Mouse (Mus musculus) myocyte (in vitro differentiated cells): ENCODE data around the gene Dock4. TPM values are rescaled to one million over a fixed set of nuclear protein-coding genes. Genes with fewer than 3 reads are reported as not detected.
A peak's percentile ranks its signal among the peaks of the same experiment; 100 is the strongest.

Experiments used
- H3K27me3 ChIP-seq: one replicate; pipeline ENCODE4 v1.6.1; 2011; ENCODE audit not compliant: control insufficient read depth, insufficient read depth, insufficient read length
- H3K36me3 ChIP-seq: one replicate; pipeline ENCODE4 v1.6.1; 2011; ENCODE audit not compliant: control insufficient read depth, insufficient read depth
- H3K4me2 ChIP-seq: one replicate; pipeline ENCODE4 v1.6.1; 2011; ENCODE audit warnings: low read depth, control low read depth
- H3K4me3 ChIP-seq: one replicate; pipeline ENCODE4 v1.5.1; 2011; ENCODE audit warnings: mild to moderate bottlenecking, control low read depth, moderate library complexity
- H3K79me2 ChIP-seq: one replicate; pipeline ENCODE4 v1.6.1; 2011; ENCODE audit not compliant: control insufficient read depth, insufficient read depth
- H3ac ChIP-seq: one replicate; pipeline ENCODE4 v1.6.1; 2011; ENCODE audit not compliant: control insufficient read depth, insufficient read length
- CEBPB ChIP-seq: IDR thresholded peaks from 2 replicates; pipeline ENCODE4 v1.6.1; 2011; ENCODE audit warnings: mild to moderate bottlenecking, moderate library complexity; ENCODE audit not compliant: poor library complexity, insufficient read depth, severe bottlenecking
- E2F4 ChIP-seq: IDR thresholded peaks from one replicate; pipeline ENCODE4 v1.6.1; 2011; ENCODE audit warnings: mild to moderate bottlenecking, control low read depth, moderate library complexity; ENCODE audit not compliant: insufficient read depth
- MAX ChIP-seq: IDR thresholded peaks from one replicate; pipeline ENCODE4 v1.6.1; 2011; ENCODE audit warnings: low read depth, mild to moderate bottlenecking, control low read depth
- MYOD1 ChIP-seq, 3 experiments: IDR thresholded peaks; one replicate each; pipeline ENCODE4 v1.6.1; 2011; ENCODE audit warnings: control low read depth in 2 of 3, low read depth in 2 of 3, mild to moderate bottlenecking in 2 of 3, moderate library complexity in 1 of 3; ENCODE audit not compliant: insufficient read length in 2 of 3, control insufficient read depth in 1 of 3
- MYOG ChIP-seq, 3 experiments: IDR thresholded peaks; one replicate each; pipeline ENCODE4 v1.6.1; 2011; ENCODE audit warnings: control low read depth in 2 of 3, low read depth in 2 of 3, mild to moderate bottlenecking in 2 of 3; ENCODE audit not compliant: insufficient read length in 2 of 3, control insufficient read depth in 1 of 3, insufficient read depth in 1 of 3
- POLR2A ChIP-seq: IDR thresholded peaks from one replicate; pipeline ENCODE4 v1.6.1; 2011; ENCODE audit warnings: low read depth, mild to moderate bottlenecking, control low read depth, moderate library complexity; ENCODE audit not compliant: insufficient read length
- POLR2AphosphoS2 ChIP-seq: IDR thresholded peaks from one replicate; pipeline ENCODE4 v1.6.1; 2011; ENCODE audit warnings: low read depth, control low read depth; ENCODE audit not compliant: insufficient read length
- REST ChIP-seq: IDR thresholded peaks from one replicate; pipeline ENCODE4 v1.6.1; 2011; ENCODE audit warnings: mild to moderate bottlenecking, control low read depth, moderate library complexity; ENCODE audit not compliant: insufficient read depth, insufficient read length
- SRF ChIP-seq: IDR thresholded peaks from one replicate; pipeline ENCODE4 v1.6.1; 2011; ENCODE audit warnings: low read depth; ENCODE audit not compliant: control insufficient read depth, insufficient read length
- TCF12 ChIP-seq: IDR thresholded peaks from one replicate; pipeline ENCODE4 v1.6.1; 2011; ENCODE audit warnings: mild to moderate bottlenecking, control low read depth; ENCODE audit not compliant: poor library complexity, insufficient read depth, severe bottlenecking
- TCF3 ChIP-seq: IDR thresholded peaks from one replicate; pipeline ENCODE4 v1.6.1; 2011; ENCODE audit warnings: low read depth, control low read depth; ENCODE audit not compliant: insufficient read length
- USF1 ChIP-seq: IDR thresholded peaks from one replicate; pipeline ENCODE4 v1.6.1; 2011; ENCODE audit warnings: low read depth, mild to moderate bottlenecking, control low read depth, moderate library complexity
- polyA plus RNA-seq: library from polyadenylated mRNA; unstranded; fragments of >200 nt; fragmentation: generic; extraction: Trizol; gene quantifications from one replicate; pipeline ENCODE4 v1.2.1, GENCODE M21; 2012; ENCODE audit warnings: missing spikeins

The Dock4 gene
- polyA plus RNA-seq, 1 experiment, result 0.73 TPM

DNA sequence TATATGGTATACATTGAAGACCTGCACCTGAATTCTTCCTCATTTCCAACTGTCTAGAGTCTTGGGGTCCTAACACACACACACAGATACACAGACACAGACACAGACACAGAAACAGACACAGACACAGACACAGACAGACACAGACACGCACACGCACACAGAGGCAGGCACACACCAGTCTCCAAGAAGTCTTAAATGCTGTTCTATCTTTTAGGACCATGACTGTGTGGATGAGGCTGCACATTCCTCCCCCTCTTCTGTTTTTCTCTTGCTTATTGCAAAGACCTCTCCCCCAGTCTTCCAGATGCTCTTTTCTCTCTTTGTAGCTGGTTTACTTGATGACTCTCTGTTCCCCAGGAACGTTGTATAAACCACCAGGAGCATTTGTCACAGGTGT, 443.8 kb downstream of the Dock4 start:
- Histone ChIP-seq H3K36me3 (no peaks in the 10 kb centered on the region), H3ac (no peak overlapping the region), H3K4me2 (no peak overlapping the region), H3K79me2 (no peaks in the 10 kb centered on the region), H3K27me3 (no peaks in the 10 kb centered on the region), H3K4me3 (no peak overlapping the region)
- TF ChIP-seq POLR2AphosphoS2 (no peak), TCF3 (no peak), MYOD1 (IDR thresholded peaks at IDR 0.05; ENCODE audit: control insufficient read depth in 1 of 3, insufficient read length in 2 of 3, low read depth in 2 of 3) (no peak), CEBPB (no peak)

DNA sequence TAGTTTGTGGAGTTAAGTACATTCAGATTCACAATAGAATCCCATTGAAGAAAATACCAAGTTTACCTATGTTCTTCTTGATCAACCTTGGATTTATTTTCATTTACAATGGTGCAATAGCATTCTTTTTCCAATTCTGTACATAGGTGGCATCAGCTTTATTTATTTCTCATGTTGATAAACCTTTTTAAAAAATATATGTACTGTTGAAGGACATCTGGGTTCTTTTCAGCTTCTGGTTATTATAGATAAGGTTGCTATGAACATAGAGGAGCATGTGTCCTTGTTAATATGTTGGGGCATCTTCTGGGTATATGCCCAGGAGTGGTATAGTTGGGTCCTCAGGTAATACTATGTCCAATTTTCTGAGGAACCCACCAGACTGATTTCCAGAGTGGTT, 445.4 kb downstream of the Dock4 start:
- Histone ChIP-seq H3ac (no peak overlapping the region), H3K4me2 (no peak overlapping the region), H3K79me2 (no peaks in the 10 kb centered on the region), H3K27me3 (no peaks in the 10 kb centered on the region), H3K36me3 (no peaks in the 10 kb centered on the region), H3K4me3 (no peak overlapping the region)
- TF ChIP-seq E2F4 (no peak), REST (no peak)

DNA sequence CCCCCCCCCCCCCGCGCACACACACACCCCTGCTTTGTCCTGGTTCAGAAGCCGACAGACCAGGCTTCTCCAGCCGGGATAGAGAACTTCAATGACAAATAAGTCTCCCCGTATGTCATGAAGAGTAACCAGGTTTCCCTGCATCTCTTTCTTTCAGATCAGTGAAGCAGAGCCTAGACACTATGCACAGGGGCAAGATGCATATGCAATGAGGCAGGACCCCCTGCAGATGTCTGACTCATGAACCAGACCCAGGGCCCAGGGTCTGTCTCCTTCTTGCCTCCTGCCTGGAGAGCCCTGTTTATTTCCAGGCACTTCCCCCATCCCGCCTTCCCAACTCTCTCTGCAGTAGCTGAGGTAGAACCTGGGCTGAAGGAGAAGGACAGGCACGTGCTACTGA, 448.0 kb downstream of the Dock4 start:
- no peaks in the 10 kb centered on the region for H3K79me2 ChIP-seq
- no peak overlapping the region for H3K4me2 ChIP-seq
- no peak overlapping the region for H3K4me3 ChIP-seq
- H3K27me3 ChIP-seq, result no peaks in the 10 kb centered on the region
- TF ChIP-seq MAX, result no peak
- no peak for TF ChIP-seq POLR2A
- no peak for TF ChIP-seq POLR2AphosphoS2
- no peak for TF ChIP-seq MYOD1 (IDR thresholded peaks at IDR 0.05; ENCODE audit: control insufficient read depth in 1 of 3, insufficient read length in 2 of 3, low read depth in 2 of 3)
- TF ChIP-seq TCF12, result no peak
- no peak for TF ChIP-seq TCF3
- no peak for TF ChIP-seq E2F4
- TF ChIP-seq CEBPB, result no peak
- no peak for TF ChIP-seq MYOG (IDR thresholded peaks at IDR 0.05; ENCODE audit: control insufficient read depth in 1 of 3, insufficient read depth in 1 of 3, insufficient read length in 2 of 3, low read depth in 2 of 3)
- no peak for TF ChIP-seq USF1
- TF ChIP-seq REST, result no peak
- no peak for TF ChIP-seq SRF
- H3ac ChIP-seq, result no peak overlapping the region
- no peaks in the 10 kb centered on the region for H3K36me3 ChIP-seq

DNA sequence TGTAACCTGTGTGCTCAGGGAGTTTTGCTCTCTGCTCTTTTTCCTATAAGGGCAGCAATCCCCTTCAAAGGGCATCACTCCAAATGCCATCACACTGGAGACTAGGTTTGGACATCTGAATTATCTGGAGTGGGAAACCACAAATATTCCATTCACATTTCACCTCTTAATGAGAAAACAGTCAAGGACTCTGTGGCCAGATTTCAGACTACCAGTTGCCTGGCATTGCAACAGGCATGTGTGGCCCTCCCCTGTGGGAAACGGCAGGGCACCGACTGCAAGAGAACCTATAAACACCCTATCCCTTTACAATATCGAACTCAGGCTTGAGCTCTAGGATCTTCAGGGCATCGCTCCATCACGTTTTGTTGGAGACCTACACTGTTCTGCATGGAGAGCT, 448.9 kb downstream of the Dock4 start:
- Histone ChIP-seq H3K79me2 (no peaks in the 10 kb centered on the region), H3K4me3 (no peak overlapping the region), H3K4me2 (no peak overlapping the region), H3K27me3 (no peaks in the 10 kb centered on the region), H3K36me3 (no peaks in the 10 kb centered on the region), H3ac (no peak overlapping the region)
- TF ChIP-seq MYOG (IDR thresholded peaks at IDR 0.05; ENCODE audit: control insufficient read depth in 1 of 3, insufficient read depth in 1 of 3, insufficient read length in 2 of 3, low read depth in 2 of 3), result no peak
- TF ChIP-seq E2F4, result no peak
- no peak for TF ChIP-seq POLR2A
- TF ChIP-seq CEBPB, result peak; percentile 81; the same call in 1 of the 2 replicates

Other genes with a start within 250 kb of the Dock4 start
- 0.22 TPM for gene Lsmem1, start 246.5 kb upstream of the Dock4 start, polyA plus RNA-seq
- gene Ifrd1, start 197.4 kb upstream of the Dock4 start, polyA plus RNA-seq, result 84.7 TPM
- gene Zfp277, start 50 bp upstream of the Dock4 start, polyA plus RNA-seq, result 12.0 TPM